Mouse (Mus musculus) stomach, postnatal 0 days (tissue): ENCODE measurements around the gene Abcb1b. TPM values are rescaled to one million over a fixed set of nuclear protein-coding genes. Genes with fewer than 3 reads are reported as not detected.

Experiments
- ATAC-seq: fragments of 200-750 bp; cut with Nextera tagmentation; 2 replicates; pipeline ENCODE4 v1.8.0; 2017; ENCODE audit not compliant: low FRiP score, low TSS enrichment
- DNase-seq: peaks from one replicate; pipeline ENCODE4 v3.0.0-alpha.2; 2016; ENCODE audit warnings: low spot score
- H3K27ac ChIP-seq: fragments of 300-500 bp; sonication (generic); replicated peaks from 2 replicates; pipeline ENCODE4 v1.5.1; 2014; ENCODE audit warnings: mild to moderate bottlenecking, control low read depth
- H3K27me3 ChIP-seq: fragments of 300-500 bp; sonication (generic); 2 replicates; pipeline ENCODE4 v1.6.1; 2014; ENCODE audit warnings: low read length; ENCODE audit not compliant: control insufficient read depth, insufficient read depth
- H3K36me3 ChIP-seq: fragments of 300-500 bp; sonication (generic); 2 replicates; pipeline ENCODE4 v1.6.1; 2014; ENCODE audit warnings: low read length, mixed read lengths; ENCODE audit not compliant: control insufficient read depth, insufficient read depth
- H3K4me1 ChIP-seq: fragments of 300-500 bp; sonication (generic); replicated peaks from 2 replicates; pipeline ENCODE4 v1.6.1; 2014; ENCODE audit warnings: antibody characterized with exemption; ENCODE audit not compliant: control insufficient read depth, insufficient read depth
- H3K4me2 ChIP-seq: fragments of 300-500 bp; sonication (generic); replicated peaks from 2 replicates; pipeline ENCODE4 v1.6.1; 2014; ENCODE audit warnings: low read depth, mild to moderate bottlenecking, control low read depth, moderate library complexity
- H3K4me3 ChIP-seq: fragments of 300-500 bp; sonication (generic); 2 replicates; pipeline ENCODE4 v1.5.1; 2014; ENCODE audit warnings: low read depth, low read length, control low read depth
- H3K9ac ChIP-seq: fragments of 300-500 bp; sonication (generic); 2 replicates; pipeline ENCODE4 v1.6.1; 2014; ENCODE audit warnings: mild to moderate bottlenecking, low read length, control low read depth, mixed read lengths
- H3K9me3 ChIP-seq: fragments of 300-500 bp; sonication (generic); 2 replicates; pipeline ENCODE4 v1.6.1; 2016; ENCODE audit warnings: low read length; ENCODE audit not compliant: control insufficient read depth
- CTCF ChIP-seq: IDR thresholded peaks from 2 replicates; pipeline ENCODE4 v1.5.1; 2016; ENCODE audit warnings: antibody characterized with exemption, low read depth, mild to moderate bottlenecking, moderate library complexity
- EP300 ChIP-seq: optimal IDR thresholded peaks from 2 replicates; pipeline ENCODE3; 2016; ENCODE audit warnings: antibody characterized with exemption
- WGBS: fragments of 180-500 bp; shearing (Covaris S2); extraction: QIAGEN DNeasy Blood & Tissue Kit; methylation state at CpG from one replicate; pipeline ENCODE4 v1.1.7; 2014; 5-methylcytosine and 5-hydroxymethylcytosine counted together
- polyA plus RNA-seq: library from polyadenylated mRNA; unstranded; fragments of >200 nt; fragmentation: Nextera tagmentation; extraction: Ambion mirVana; gene quantifications from 2 replicates; pipeline ENCODE4 v1.2.1, GENCODE M21; 2015

Gene Abcb1b
- polyA plus RNA-seq, 1 experiment from 2014 or later, result 2.6 TPM

DNA sequence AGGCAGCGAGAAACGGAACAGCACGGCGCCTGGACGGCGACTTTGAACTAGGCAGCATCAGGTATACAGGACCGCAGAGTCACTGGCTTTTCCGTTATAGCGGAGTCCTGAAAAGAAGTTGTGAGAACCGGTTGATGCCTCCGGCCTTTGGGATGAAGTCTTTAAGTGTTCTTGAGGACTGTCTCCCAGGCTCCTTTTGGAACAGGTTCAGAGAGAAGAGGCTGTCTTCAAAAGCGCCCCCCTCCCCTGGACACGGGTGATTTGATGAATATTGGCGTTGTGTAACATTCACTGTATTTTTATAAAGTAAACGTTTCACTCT, 96.1 kb downstream of the Abcb1b start:
- ATAC-seq, result peak; percentile 26; the same call in 1 of the 2 replicates
- Histone ChIP-seq H3K4me3 (peak overlapping the region; percentile 57), H3K4me2 (peak overlapping the region; percentile 99), H3K27me3 (no peaks in the 10 kb centered on the region), H3K36me3 (no peaks in the 10 kb centered on the region), H3K9ac (peak overlapping the region; percentile 41; the same call in 1 of the 2 replicates), H3K9me3 (no peaks in the 10 kb centered on the region), H3K4me1 (no peaks in the 10 kb centered on the region; the same call in 1 of the 2 replicates), H3K27ac (no peak overlapping the region)
- TF ChIP-seq CTCF (no peak), EP300 (no peak)
- DNase-seq, result no peak
- 8% methylated on average over 15 of the region's 15 CpGs for WGBS

GRCm38 (mm10) chr5:8894641-8895490, 96.9 kb downstream of the Abcb1b start:
- WGBS, result 69% methylated on average over 15 of the region's 15 CpGs
- ATAC-seq (no peak), DNase-seq (no peak)
- TF ChIP-seq CTCF (no peak), EP300 (no peak)
- Histone ChIP-seq H3K4me2 (no peak overlapping the region), H3K27ac (no peak overlapping the region), H3K27me3 (no peaks in the 10 kb centered on the region), H3K4me1 (no peaks in the 10 kb centered on the region; the same call in 1 of the 2 replicates), H3K4me3 (no peak overlapping the region), H3K36me3 (no peaks in the 10 kb centered on the region), H3K9ac (no peak overlapping the region), H3K9me3 (no peaks in the 10 kb centered on the region)

GRCm38 (mm10) chr5:8896198-8896597, 98.3 kb downstream of the Abcb1b start:
- 62% methylated on average over 1 of the region's 1 CpGs for WGBS
- Histone ChIP-seq H3K27me3 (no peaks in the 10 kb centered on the region), H3K4me1 (no peaks in the 10 kb centered on the region; the same call in 1 of the 2 replicates), H3K9me3 (no peaks in the 10 kb centered on the region), H3K27ac (no peak overlapping the region), H3K36me3 (no peaks in the 10 kb centered on the region), H3K9ac (no peak overlapping the region), H3K4me3 (no peak overlapping the region), H3K4me2 (no peak overlapping the region)
- ATAC-seq (no peak), DNase-seq (no peak)
- TF ChIP-seq EP300 (no peak), CTCF (no peak)

- Histone ChIP-seq H3K4me1 (no peaks in the 10 kb centered on the region; the same call in 1 of the 2 replicates), H3K9ac (no peak overlapping the region), H3K4me2 (no peak overlapping the region), H3K27me3 (no peaks in the 10 kb centered on the region), H3K9me3 (no peaks in the 10 kb centered on the region), H3K27ac (no peak overlapping the region), H3K36me3 (no peaks in the 10 kb centered on the region), H3K4me3 (no peak overlapping the region)
- WGBS, result 61% methylated on average over 3 of the region's 3 CpGs
- ATAC-seq (no peak), DNase-seq (no peak)
- no peak for TF ChIP-seq CTCF
- no peak for TF ChIP-seq EP300
Measured at GRCm38 (mm10) chr5:8898246-8898645, 100.3 kb downstream of the Abcb1b start.

DNA sequence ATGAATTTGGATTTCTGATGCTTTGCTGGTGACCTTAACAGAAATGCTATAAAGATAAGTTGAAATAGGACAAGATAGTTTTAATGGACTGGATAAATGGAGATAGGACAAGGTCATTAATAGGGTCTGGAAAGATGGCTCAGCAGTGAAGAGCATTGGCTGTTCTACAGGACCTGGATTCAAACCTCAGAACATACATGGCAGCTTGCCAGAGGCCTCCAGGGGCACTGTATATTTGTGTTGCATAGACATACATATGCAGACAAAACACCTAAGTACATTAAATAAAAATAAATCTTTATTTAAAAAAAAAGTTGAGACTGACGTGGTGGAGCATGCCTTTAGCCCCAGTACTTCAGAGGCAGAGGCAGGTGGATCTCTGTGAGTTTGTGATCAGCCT, 103.1 kb downstream of the Abcb1b start:
- Histone ChIP-seq H3K9ac (no peak overlapping the region), H3K4me3 (no peak overlapping the region), H3K27ac (no peak overlapping the region), H3K9me3 (no peaks in the 10 kb centered on the region), H3K4me2 (no peak overlapping the region), H3K4me1 (no peaks in the 10 kb centered on the region), H3K27me3 (no peaks in the 10 kb centered on the region), H3K36me3 (no peaks in the 10 kb centered on the region)
- TF ChIP-seq EP300, result no peak
- TF ChIP-seq CTCF, result no peak
- no peak for ATAC-seq
- no peak for DNase-seq
- WGBS, result 64% methylated on average over 1 of the region's 1 CpGs

DNA sequence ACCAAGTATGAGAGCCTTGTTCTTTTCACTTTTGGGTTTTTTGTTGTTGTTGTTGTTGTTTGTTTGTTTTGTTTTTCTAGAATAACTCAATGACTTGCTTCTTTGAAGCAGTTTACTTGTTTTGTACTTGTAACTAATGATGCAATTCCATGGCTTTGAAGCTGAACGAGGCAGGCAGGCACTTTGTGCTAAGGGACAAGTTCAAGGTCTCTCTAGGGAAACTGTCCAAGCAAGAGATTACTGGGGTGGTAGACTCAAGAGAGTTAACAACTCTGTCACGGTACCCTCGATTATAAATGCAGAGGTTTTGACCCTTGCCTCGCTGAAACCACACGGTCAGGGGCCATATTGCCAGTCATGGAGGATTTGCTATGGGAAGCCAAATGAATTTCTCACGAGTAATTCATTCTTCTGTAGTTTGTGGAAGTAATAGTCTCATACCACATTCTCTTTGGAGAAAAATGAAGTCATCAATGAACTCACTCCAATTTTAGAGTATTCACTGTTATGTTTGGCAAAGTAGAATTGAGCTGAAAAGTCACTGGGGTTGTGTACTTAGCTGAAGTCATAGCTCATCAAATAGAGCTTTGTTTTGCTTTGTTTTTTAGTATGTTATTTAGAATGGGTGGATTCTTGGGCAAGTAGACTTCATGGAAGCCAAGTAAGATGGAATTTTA, 104.3 kb downstream of the Abcb1b start:
- H3K4me2 ChIP-seq, result no peak overlapping the region
- H3K9ac ChIP-seq, result no peak overlapping the region
- H3K27me3 ChIP-seq, result no peaks in the 10 kb centered on the region
- H3K4me3 ChIP-seq, result no peak overlapping the region
- H3K27ac ChIP-seq, result no peak overlapping the region
- no peaks in the 10 kb centered on the region for H3K9me3 ChIP-seq
- H3K36me3 ChIP-seq, result no peaks in the 10 kb centered on the region
- DNase-seq (no peak), ATAC-seq (no peak)
- no peaks in the 10 kb centered on the region for H3K4me1 ChIP-seq
- TF ChIP-seq CTCF, result no peak
- no peak for TF ChIP-seq EP300
- 72% methylated on average over 6 of the region's 6 CpGs for WGBS
